Mouse (Mus musculus) myocyte (in vitro differentiated cells): ENCODE data around the gene Esrrg.

ENCODE experiments used
- CEBPB ChIP-seq: IDR thresholded peaks from 2 replicates; pipeline ENCODE4 v1.6.1; 2011; ENCODE audit warnings: mild to moderate bottlenecking, moderate library complexity; ENCODE audit not compliant: poor library complexity, insufficient read depth, severe bottlenecking
- E2F4 ChIP-seq: IDR thresholded peaks from one replicate; pipeline ENCODE4 v1.6.1; 2011; ENCODE audit warnings: mild to moderate bottlenecking, control low read depth, moderate library complexity; ENCODE audit not compliant: insufficient read depth
- MAX ChIP-seq: IDR thresholded peaks from one replicate; pipeline ENCODE4 v1.6.1; 2011; ENCODE audit warnings: low read depth, mild to moderate bottlenecking, control low read depth
- MYOD1 ChIP-seq, 3 experiments: IDR thresholded peaks; one replicate each; pipeline ENCODE4 v1.6.1; 2011; ENCODE audit warnings: control low read depth in 2 of 3, low read depth in 2 of 3, mild to moderate bottlenecking in 2 of 3, moderate library complexity in 1 of 3; ENCODE audit not compliant: insufficient read length in 2 of 3, control insufficient read depth in 1 of 3
- MYOG ChIP-seq, 3 experiments: IDR thresholded peaks; one replicate each; pipeline ENCODE4 v1.6.1; 2011; ENCODE audit warnings: control low read depth in 2 of 3, low read depth in 2 of 3, mild to moderate bottlenecking in 2 of 3; ENCODE audit not compliant: insufficient read length in 2 of 3, control insufficient read depth in 1 of 3, insufficient read depth in 1 of 3
- POLR2A ChIP-seq: IDR thresholded peaks from one replicate; pipeline ENCODE4 v1.6.1; 2011; ENCODE audit warnings: low read depth, mild to moderate bottlenecking, control low read depth, moderate library complexity; ENCODE audit not compliant: insufficient read length
- POLR2AphosphoS2 ChIP-seq: IDR thresholded peaks from one replicate; pipeline ENCODE4 v1.6.1; 2011; ENCODE audit warnings: low read depth, control low read depth; ENCODE audit not compliant: insufficient read length
- REST ChIP-seq: IDR thresholded peaks from one replicate; pipeline ENCODE4 v1.6.1; 2011; ENCODE audit warnings: mild to moderate bottlenecking, control low read depth, moderate library complexity; ENCODE audit not compliant: insufficient read depth, insufficient read length
- SRF ChIP-seq: IDR thresholded peaks from one replicate; pipeline ENCODE4 v1.6.1; 2011; ENCODE audit warnings: low read depth; ENCODE audit not compliant: control insufficient read depth, insufficient read length
- TCF3 ChIP-seq: IDR thresholded peaks from one replicate; pipeline ENCODE4 v1.6.1; 2011; ENCODE audit warnings: low read depth, control low read depth; ENCODE audit not compliant: insufficient read length
- USF1 ChIP-seq: IDR thresholded peaks from one replicate; pipeline ENCODE4 v1.6.1; 2011; ENCODE audit warnings: low read depth, mild to moderate bottlenecking, control low read depth, moderate library complexity

GRCm38 (mm10) chr1:187610336-187610948 is 1.9 kb downstream of the Esrrg start:
- TF ChIP-seq POLR2AphosphoS2 (no peak), CEBPB (no peak), POLR2A (no peak), REST (no peak), MAX (no peak), SRF (no peak), USF1 (no peak), E2F4 (no peak), TCF3 (no peak), MYOG (IDR thresholded peaks at IDR 0.05; ENCODE audit: control insufficient read depth in 1 of 3, insufficient read depth in 1 of 3, insufficient read length in 2 of 3, low read depth in 2 of 3) (no peak), MYOD1 (IDR thresholded peaks at IDR 0.05; ENCODE audit: control insufficient read depth in 1 of 3, insufficient read length in 2 of 3, low read depth in 2 of 3) (no peak)
